Mouse (Mus musculus): Measurements from ENCODE around the gene Mup3.
A peak's percentile ranks its signal among the peaks of the same experiment; 100 is the strongest.
"Not testable (repeated sequence)": the region's sequence is repeated elsewhere in the genome, so short reads cannot be mapped to it uniquely, and the experiment has no call there.

Gene Mup3

DNA sequence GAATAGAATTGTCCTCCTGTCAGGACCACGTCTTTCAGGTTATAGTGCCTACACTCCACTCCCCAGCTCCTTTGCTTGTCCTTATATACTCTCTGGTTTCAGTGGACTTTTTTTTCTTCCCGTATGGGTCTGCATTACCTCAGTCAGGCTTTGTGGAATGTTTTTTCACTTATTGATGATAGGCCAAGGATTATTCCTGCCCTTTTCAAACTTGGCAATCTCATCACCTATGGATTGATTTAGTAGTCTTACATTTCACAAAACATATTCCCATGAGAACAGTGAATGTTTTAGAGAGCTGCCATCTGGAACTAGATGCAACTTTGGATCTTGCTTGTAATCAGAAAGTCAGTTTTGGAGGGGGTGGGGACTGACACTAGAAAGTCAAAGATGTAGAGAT is at the start of gene Mup3:
Mup3 (minus strand) TSS at position 102 of the 400 bp plus-strand sequence.
- Histone ChIP-seq H3K4me3 (replicated peaks; ENCODE audit: low read length) (no peak within 1 kb of the TSS), H3K27me3 (ENCODE audit: insufficient read depth, low read length) (no peaks in the 10 kb centered on the region), H3K4me1 (replicated peaks; ENCODE audit: low read depth, low read length) (no peaks in the 10 kb centered on the region; the same call in 1 of the 2 replicates), H3K36me3 (ENCODE audit: insufficient read depth, low read length) (no peaks in the 10 kb centered on the region), H3K9me3 (ENCODE audit: low read length) (peaks cover 10% of the 10 kb centered on the region)
- TF ChIP-seq POU5F1 (IDR thresholded peaks at IDR 0.05; ENCODE audit: borderline replicate concordance, low read length) (no peak), CTCF (conservative IDR thresholded peaks at IDR 0.05; ENCODE audit: low read length) (no peak), NANOG (IDR thresholded peaks at IDR 0.05; ENCODE audit: borderline replicate concordance, low read length) (no peak)

GRCm38 (mm10) chr4:62133706-62134105 is 46.6 kb upstream of the Mup3 start:
- Histone ChIP-seq H3K27me3 (ENCODE audit: insufficient read depth, low read length) (no peaks in the 10 kb centered on the region), H3K36me3 (ENCODE audit: insufficient read depth, low read length) (no peaks in the 10 kb centered on the region), H3K9me3 (ENCODE audit: low read length) (peaks cover 99% of the 10 kb centered on the region), H3K4me1 (replicated peaks; ENCODE audit: low read depth, low read length) (no peaks in the 10 kb centered on the region), H3K4me3 (replicated peaks; ENCODE audit: low read length) (no peak overlapping the region)
- TF ChIP-seq CTCF (conservative IDR thresholded peaks at IDR 0.05; ENCODE audit: low read length) (no peak), NANOG (IDR thresholded peaks at IDR 0.05; ENCODE audit: borderline replicate concordance, low read length) (no peak), POU5F1 (IDR thresholded peaks at IDR 0.05; ENCODE audit: borderline replicate concordance, low read length) (no peak)

DNA sequence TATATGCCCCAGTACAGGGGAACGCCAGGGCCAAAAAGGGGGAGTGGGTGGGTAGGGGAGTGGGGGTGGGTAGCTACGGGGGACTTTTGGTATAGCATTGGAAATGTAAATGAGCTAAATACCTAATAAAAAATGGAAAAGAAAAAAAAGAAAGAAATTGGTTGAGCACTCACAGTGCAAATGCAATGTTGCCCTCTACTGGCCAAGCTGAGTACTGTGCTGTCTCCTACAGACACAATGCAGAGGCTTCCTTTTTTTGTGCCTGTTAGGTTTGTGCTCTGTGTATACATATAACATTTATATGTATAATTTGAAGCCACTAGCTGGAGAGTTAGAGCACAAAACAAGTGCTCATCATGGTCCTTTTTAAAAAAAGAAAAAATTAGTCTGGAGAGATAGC is 16.2 kb upstream of the Mup3 start:
- peak; percentile 69 for TF ChIP-seq CTCF (conservative IDR thresholded peaks at IDR 0.05; ENCODE audit: low read length)
- H3K27me3 ChIP-seq (ENCODE audit: insufficient read depth, low read length); H3K4me1 ChIP-seq (replicated peaks; ENCODE audit: low read depth, low read length); H3K36me3 ChIP-seq (ENCODE audit: insufficient read depth, low read length); H3K4me3 ChIP-seq (replicated peaks; ENCODE audit: low read length): not testable (repeated sequence)
- H3K9me3 ChIP-seq (ENCODE audit: low read length) = peaks cover 21% of the 10 kb centered on the region

DNA sequence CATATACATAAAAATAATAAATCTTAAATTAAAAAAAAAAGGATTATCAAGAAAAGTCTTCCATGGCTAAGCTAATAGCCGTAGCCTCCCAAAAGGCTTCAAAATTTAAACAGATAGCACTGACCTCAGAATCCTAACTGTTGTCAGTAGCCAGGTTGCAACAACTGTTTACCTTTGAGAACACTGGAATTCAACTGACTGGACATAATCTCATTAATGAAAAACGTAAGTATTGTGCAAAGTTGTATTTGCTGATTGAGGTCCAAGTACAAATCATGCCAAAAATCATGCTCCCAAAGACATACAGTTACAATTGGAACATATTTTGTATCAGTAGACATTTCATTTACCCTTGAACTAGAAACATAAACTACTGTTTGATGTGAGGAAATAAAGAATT is 811 bp upstream of the Mup3 start:
- peaks cover 14% of the 10 kb centered on the region for H3K9me3 ChIP-seq (ENCODE audit: low read length)
- TF ChIP-seq POU5F1 (IDR thresholded peaks at IDR 0.05; ENCODE audit: borderline replicate concordance, low read length) (no peak), NANOG (IDR thresholded peaks at IDR 0.05; ENCODE audit: borderline replicate concordance, low read length) (no peak), CTCF (conservative IDR thresholded peaks at IDR 0.05; ENCODE audit: low read length) (no peak)

GRCm38 (mm10) chr4:62082755-62083154 is 4.4 kb downstream of the Mup3 start:
- no peaks in the 10 kb centered on the region for H3K36me3 ChIP-seq (ENCODE audit: insufficient read depth, low read length)
- H3K4me3 ChIP-seq (replicated peaks; ENCODE audit: low read length) = no peak overlapping the region
- no peaks in the 10 kb centered on the region for H3K4me1 ChIP-seq (replicated peaks; ENCODE audit: low read depth, low read length)
- no peak for TF ChIP-seq CTCF (conservative IDR thresholded peaks at IDR 0.05; ENCODE audit: low read length)
- no peak for TF ChIP-seq POU5F1 (IDR thresholded peaks at IDR 0.05; ENCODE audit: borderline replicate concordance, low read length)
- TF ChIP-seq NANOG (IDR thresholded peaks at IDR 0.05; ENCODE audit: borderline replicate concordance, low read length) = no peak
- H3K27me3 ChIP-seq (ENCODE audit: insufficient read depth, low read length) = no peaks in the 10 kb centered on the region
- H3K9me3 ChIP-seq (ENCODE audit: low read length) = no peaks in the 10 kb centered on the region

More for the DNA sequence above, 811 bp upstream of the Mup3 start:
- H3K4me3 ChIP-seq (replicated peaks; ENCODE audit: low read length) = no peak overlapping the region
- no peaks in the 10 kb centered on the region for H3K27me3 ChIP-seq (ENCODE audit: insufficient read depth, low read length)
- H3K36me3 ChIP-seq (ENCODE audit: insufficient read depth, low read length) = no peaks in the 10 kb centered on the region
- H3K4me1 ChIP-seq (replicated peaks; ENCODE audit: low read depth, low read length) = no peaks in the 10 kb centered on the region; the same call in 1 of the 2 replicates

DNA sequence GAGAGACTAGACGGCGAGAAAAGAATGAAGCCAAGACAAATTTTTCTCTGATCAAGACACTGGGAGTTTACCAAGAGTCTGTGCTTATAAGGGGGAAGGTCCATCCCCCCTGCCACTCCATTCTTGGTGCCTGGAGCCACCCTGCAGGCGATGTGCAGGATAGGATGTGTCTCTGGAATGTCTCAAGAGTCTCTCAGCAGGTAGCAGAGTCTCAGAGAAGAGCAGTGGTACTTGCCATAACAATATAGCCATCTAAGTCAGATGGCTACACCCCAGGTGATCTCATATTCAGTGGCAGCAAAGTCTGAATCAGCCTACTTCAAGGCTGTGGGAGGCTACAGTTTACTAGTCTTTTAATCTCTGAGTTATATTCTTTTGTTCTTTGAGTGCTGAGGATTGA is 12.0 kb downstream of the Mup3 start:
- TF ChIP-seq POU5F1 (IDR thresholded peaks at IDR 0.05; ENCODE audit: borderline replicate concordance, low read length) (no peak), NANOG (IDR thresholded peaks at IDR 0.05; ENCODE audit: borderline replicate concordance, low read length) (peak; percentile 89), CTCF (conservative IDR thresholded peaks at IDR 0.05; ENCODE audit: low read length) (no peak)
- H3K36me3 ChIP-seq (ENCODE audit: insufficient read depth, low read length) = no peaks in the 10 kb centered on the region
- H3K4me1 ChIP-seq (replicated peaks; ENCODE audit: low read depth, low read length) = no peaks in the 10 kb centered on the region
- H3K27me3 ChIP-seq (ENCODE audit: insufficient read depth, low read length) = no peaks in the 10 kb centered on the region
- no peak overlapping the region for H3K4me3 ChIP-seq (replicated peaks; ENCODE audit: low read length)
- peaks cover 57% of the 10 kb centered on the region for H3K9me3 ChIP-seq (ENCODE audit: low read length)

- H3K36me3 ChIP-seq (ENCODE audit: insufficient read depth, low read length); H3K4me3 ChIP-seq (replicated peaks; ENCODE audit: low read length); H3K27me3 ChIP-seq (ENCODE audit: insufficient read depth, low read length); H3K9me3 ChIP-seq (ENCODE audit: low read length); H3K4me1 ChIP-seq (replicated peaks; ENCODE audit: low read depth, low read length): not testable (repeated sequence)
Measured at GRCm38 (mm10) chr4:62054780-62055179, 32.4 kb downstream of the Mup3 start.

GRCm38 (mm10) chr4:62054058-62054457 is 33.1 kb downstream of the Mup3 start, which contains the start of gene Mup20:
TSS of gene Mup20 (minus strand) at chr4:62054158.
- not testable (repeated sequence) for H3K27me3 ChIP-seq (ENCODE audit: insufficient read depth, low read length); H3K4me3 ChIP-seq (replicated peaks; ENCODE audit: low read length); H3K9me3 ChIP-seq (ENCODE audit: low read length); H3K4me1 ChIP-seq (replicated peaks; ENCODE audit: low read depth, low read length); H3K36me3 ChIP-seq (ENCODE audit: insufficient read depth, low read length)
